Mouse (Mus musculus) cerebellum, adult 8-10 months (tissue): ENCODE measurements around the gene Rln3.

Experiments used
- DNase-seq: peaks from one replicate; pipeline ENCODE4 v3.0.0; 2022

The Rln3 gene

GRCm38 (mm10) chr8:84044900-84045299 lies at the start of gene Rln3:
TSS of gene Rln3 (minus strand) at chr8:84045000.
- DNase-seq, result no peak

DNA sequence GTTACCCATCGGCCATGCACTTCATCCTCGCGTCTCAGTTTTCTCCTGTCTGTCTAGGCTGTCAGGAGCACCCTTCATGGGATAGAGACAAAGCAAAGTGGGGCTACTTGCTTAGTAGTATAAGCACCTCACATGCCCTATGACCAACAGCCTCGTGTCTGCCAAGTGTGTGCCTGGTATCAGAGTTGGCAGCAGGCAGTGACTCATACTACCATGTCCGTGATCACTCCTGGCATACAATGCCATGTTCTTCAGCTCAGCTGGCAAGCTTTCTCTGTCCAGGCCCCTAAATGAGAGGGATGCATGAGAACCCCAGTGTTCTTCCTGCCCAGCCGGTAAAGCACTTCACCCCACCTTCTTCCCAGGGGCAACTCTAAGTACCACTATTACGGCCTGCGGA lies 45.8 kb upstream of the Rln3 start:
- DNase-seq, result no peak

DNA sequence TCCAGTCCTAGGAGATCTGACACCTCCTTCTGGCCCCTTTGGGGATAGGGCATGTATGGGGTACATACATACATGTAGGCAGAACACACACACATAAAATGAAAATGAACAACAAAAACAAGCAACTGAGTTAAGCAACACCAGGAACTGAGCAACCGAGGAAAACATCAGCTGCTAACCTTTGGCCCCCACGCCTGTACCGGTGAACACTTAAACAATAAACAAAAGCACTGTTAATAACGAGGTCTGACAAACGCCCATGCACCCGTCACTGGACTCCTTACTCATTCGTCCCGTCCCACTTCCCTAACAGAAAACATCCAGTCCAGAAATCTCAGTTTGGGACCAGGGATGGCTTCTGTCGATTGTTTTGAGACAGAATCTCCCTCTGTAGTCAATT lies 44.5 kb upstream of the Rln3 start:
- no peak for DNase-seq

- no peak for DNase-seq
Observed at GRCm38 (mm10) chr8:84087821-84088220, 43.0 kb upstream of the Rln3 start.

- DNase-seq, result no peak
Observed at GRCm38 (mm10) chr8:84087156-84087555, 42.4 kb upstream of the Rln3 start.

DNA sequence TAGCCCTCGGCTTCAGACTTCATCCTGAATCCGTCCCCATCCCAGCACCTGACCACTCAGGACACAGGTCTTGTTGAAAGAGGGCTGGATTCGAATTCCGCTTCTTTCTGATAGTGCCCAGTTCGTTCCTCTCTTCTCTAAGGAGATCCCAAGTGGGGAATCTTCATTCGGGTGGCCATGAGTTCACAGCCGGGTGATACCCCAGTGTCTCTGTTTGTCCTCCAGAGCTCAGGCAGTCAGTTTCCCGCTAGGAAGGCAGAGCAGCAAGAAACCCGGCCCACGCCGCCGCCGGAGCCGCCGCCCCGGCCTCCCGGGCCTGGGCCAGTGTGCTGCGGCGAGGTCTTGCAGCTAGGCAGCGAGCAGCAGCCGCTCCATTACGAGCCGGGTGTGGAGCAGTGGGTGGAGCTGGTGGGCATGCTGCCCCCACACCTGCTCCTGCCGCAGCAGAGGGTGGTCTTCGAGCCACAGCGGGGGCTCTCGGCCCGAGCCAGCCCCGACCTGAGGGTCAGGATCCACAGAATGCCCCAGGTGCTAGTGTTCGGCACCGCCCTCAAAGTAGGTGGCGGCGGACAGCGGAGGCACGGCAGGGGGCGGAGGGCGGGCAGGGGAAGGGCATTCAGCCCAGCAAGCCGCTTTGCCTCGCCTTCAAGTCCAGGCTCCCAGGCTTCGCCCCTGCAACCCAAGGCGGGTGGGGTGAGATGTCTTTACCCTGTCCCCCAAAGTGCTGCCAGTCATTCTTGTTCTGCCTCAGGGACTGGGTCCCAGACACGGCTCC lies 39.7 kb upstream of the Rln3 start:
- no peak for DNase-seq

- no peak for DNase-seq
Observed at GRCm38 (mm10) chr8:84083829-84084241, 39.0 kb upstream of the Rln3 start.

DNA sequence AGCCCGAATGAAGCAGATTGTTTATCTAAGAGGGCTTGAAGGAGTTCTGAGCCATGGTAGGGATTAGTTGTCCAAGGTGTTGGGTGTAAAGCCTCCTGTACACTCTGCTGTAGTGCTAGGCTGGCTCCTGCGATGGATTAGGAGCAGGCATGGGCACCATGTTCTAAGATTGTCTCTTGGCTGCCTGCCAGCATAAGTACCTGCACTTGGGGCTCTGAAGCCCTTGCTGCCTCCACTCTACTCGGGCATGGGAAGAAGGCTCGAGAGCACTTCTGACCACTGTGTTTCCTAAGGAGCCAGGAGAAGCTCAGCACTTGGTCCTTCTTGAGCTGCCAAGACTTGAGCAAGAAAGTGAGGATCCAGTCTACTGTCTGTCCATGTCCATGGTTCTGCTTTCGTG lies 34.4 kb upstream of the Rln3 start:
- DNase-seq, result no peak

GRCm38 (mm10) chr8:84076849-84077248 lies 32.0 kb upstream of the Rln3 start:
- no peak for DNase-seq

- DNase-seq, result no peak
Observed at GRCm38 (mm10) chr8:84076412-84076811, 31.6 kb upstream of the Rln3 start.

- no peak for DNase-seq
Observed at GRCm38 (mm10) chr8:84073230-84073976, 28.6 kb upstream of the Rln3 start.

DNA sequence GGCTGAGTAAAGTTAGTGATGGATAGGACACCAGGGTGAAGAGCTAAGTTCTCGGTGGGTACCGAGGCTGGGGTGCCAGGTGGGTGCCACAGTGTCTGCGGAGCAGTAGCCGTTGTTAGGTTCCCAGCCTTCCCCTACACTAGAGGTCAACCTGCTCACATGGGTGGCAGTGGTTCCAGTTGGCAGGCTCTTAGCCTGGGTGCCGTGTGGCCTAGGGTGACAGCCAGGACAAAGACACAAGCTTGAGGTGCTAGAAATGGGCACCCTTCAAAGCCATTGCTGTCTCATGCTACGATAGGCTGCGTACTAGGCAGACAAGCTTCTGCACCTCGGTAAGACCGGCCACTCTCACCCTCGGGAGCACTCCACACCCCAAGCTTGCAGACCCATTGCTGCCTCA lies 27.5 kb upstream of the Rln3 start:
- no peak for DNase-seq

GRCm38 (mm10) chr8:84071921-84072320 lies 27.1 kb upstream of the Rln3 start:
- DNase-seq, result no peak

- DNase-seq, result no peak
Observed at GRCm38 (mm10) chr8:84070667-84071066, 25.9 kb upstream of the Rln3 start.

DNA sequence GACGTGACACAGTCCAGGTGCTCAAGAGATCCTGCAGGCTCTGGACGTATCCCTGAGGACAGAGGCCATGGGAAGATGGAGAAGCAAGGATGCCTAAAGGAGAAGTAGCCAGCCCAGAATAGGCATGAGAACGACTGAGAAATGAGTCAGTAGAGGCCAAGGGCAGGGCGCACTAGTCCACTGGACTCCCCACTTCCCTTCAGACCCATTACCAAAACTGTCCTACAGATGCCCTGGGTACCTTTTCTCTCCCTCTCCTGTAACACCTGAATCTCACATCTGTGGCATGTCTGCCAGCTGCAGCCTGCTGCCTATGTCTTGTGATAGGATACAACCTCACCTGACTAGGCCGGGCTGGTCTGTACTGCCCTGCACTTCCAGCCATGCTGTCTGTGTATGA lies 25.4 kb upstream of the Rln3 start:
- no peak for DNase-seq

- DNase-seq, result no peak
Observed at GRCm38 (mm10) chr8:84069750-84070149, 24.9 kb upstream of the Rln3 start.

DNA sequence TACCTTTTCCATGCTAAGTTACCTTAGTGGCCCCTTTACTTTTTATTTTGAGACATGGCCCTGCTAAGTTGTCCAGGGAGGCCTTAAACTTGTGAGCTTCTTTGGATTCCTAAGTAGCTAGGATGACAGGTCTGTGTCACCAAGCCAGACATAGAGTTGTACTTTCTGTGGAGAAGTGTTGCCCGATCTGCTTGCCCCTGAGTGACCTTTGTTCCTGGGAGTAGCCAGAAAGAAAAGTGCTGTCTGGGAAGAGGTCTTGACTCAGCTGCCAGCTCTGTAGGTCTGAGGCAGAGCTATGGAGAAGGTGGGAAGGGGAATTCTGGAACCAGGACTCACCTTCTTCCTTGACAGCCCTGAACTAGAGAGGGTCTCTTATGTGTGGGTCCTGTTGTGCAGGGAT lies 24.4 kb upstream of the Rln3 start:
- DNase-seq, result no peak

GRCm38 (mm10) chr8:84068316-84069035 lies 23.7 kb upstream of the Rln3 start:
- DNase-seq, result no peak

DNA sequence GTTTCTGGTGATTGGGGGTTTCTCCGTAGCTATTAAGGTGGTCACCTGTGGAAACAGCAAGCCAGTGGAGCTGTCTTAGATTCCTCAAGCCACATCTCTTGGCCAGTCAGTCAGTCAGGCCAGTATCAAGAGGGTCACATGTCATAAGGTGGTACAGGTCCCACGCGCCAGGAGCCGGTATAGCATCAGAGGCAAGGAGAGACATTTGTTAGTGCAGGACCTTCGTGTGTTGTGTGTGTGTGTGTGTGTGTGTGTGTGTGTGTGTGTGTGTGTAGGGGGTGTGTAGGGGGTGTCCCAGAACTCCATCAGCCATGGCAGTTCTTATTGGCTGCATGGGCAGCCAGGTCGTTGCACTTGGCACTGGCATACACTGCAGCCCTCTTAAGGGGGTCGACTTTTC lies 23.1 kb upstream of the Rln3 start:
- no peak for DNase-seq

GRCm38 (mm10) chr8:84067047-84067573 lies 22.3 kb upstream of the Rln3 start:
- peak; percentile 95 for DNase-seq

GRCm38 (mm10) chr8:84066291-84066930 lies 21.6 kb upstream of the Rln3 start, which contains the start of gene Rfx1:
TSS of gene Rfx1 (plus strand) at chr8:84066834.
- DNase-seq, result peak; percentile 98

DNA sequence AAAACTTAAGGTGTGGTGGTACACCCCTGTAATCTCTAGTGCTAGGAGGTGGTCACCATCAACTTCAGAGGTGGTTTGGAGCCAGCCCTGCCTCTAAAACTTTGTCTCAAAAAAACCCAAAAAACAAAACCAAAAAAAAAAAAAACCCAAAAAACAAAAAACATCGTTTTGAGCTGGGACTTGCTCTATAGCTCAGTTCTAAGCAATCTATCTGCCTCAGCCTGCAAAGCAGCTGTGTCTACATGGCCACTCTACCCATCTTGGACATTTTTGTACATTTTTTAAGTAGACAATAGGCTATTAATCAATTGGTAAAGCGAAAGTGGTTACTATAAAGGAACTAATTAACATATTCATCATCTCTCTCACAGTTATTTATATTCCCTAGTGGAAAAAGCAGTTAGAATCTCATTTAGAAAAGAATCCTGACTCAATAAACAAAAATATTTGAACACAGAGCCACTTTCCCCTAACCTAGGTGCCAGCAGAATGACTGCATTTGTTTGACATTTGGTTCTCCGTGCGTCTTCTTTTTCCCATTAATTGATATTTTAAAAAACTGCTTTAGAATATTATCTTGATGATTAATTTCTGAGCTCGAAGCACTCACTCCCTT lies 20.8 kb upstream of the Rln3 start:
- DNase-seq, result no peak
